Mouse (Mus musculus) megakaryocyte, adult 5-6 weeks (primary cell): Measurements from ENCODE around the gene Phpt1. TPM values are rescaled to one million over a fixed set of nuclear protein-coding genes. Genes with fewer than 3 reads are reported as not detected.

ENCODE experiments used
- ATAC-seq: 2 replicates; pipeline ENCODE4 v1.8.0; 2016; ENCODE audit warnings: mild to moderate bottlenecking, inconsistent platforms; ENCODE audit not compliant: poor library complexity, severe bottlenecking
- total RNA-seq, 2 experiments: library from RNA; stranded (forward) in 1 of 2; stranded (reverse) in 1 of 2; fragments of 153-499, 151-499 nt in 1 of 2; fragments of 221-1000, 200-1000 nt in 1 of 2; gene quantifications; 2 replicates each; pipeline versions ENCODE4 v1.2.3 to v1.2.4; 2015 to 2017

Gene Phpt1
- total RNA-seq, 2 experiments from 2014 or later: 11.8 to 15.1 TPM

- no peak for ATAC-seq
These were observed 48.3 kb downstream of the Phpt1 start for GRCm38 (mm10) chr2:25526510-25527302.

Other genes starting within 250 kb of the Phpt1 start
Only the 30 nearest of the 34 such genes appear.
- gene Uap1l1, start 209.5 kb downstream of the Phpt1 start, total RNA-seq (2015): 34.4 and 36.0 TPM in 2 replicates
- gene Uap1l1, start 209.5 kb downstream of the Phpt1 start, total RNA-seq (2017): 11.0 and 12.6 TPM in 2 replicates
- 4.9 and 5.5 TPM in 2 replicates for gene Sapcd2, start 202.9 kb downstream of the Phpt1 start, total RNA-seq (2015)
- gene Sapcd2, start 202.9 kb downstream of the Phpt1 start, total RNA-seq (2017): 3.6 and 4.6 TPM in 2 replicates
- gene Entpd2, start 179.3 kb downstream of the Phpt1 start, total RNA-seq (2015): not detected in 2 replicates
- gene Entpd2, start 179.3 kb downstream of the Phpt1 start, total RNA-seq (2017): not detected in 2 replicates
- not detected in 2 replicates for gene Npdc1, start 175.9 kb downstream of the Phpt1 start, total RNA-seq (2015)
- not detected in 2 replicates for gene Npdc1, start 175.9 kb downstream of the Phpt1 start, total RNA-seq (2017)
- 10.1 and 11.6 TPM in 2 replicates for gene Fut7, start 152.0 kb downstream of the Phpt1 start, total RNA-seq (2015)
- 20.4 and 21.5 TPM in 2 replicates for gene Fut7, start 152.0 kb downstream of the Phpt1 start, total RNA-seq (2017)
- 25.5 and 33.3 TPM in 2 replicates for gene Abca2, start 146.5 kb downstream of the Phpt1 start, total RNA-seq (2015)
- gene Abca2, start 146.5 kb downstream of the Phpt1 start, total RNA-seq (2017): 12.0 and 13.0 TPM in 2 replicates
- not detected in 2 replicates for gene Clic3, start 118.4 kb downstream of the Phpt1 start, total RNA-seq (2015)
- not detected in 2 replicates for gene Clic3, start 118.4 kb downstream of the Phpt1 start, total RNA-seq (2017)
- 36.3 and 36.5 TPM in 2 replicates for gene Paxx, start 114.1 kb downstream of the Phpt1 start, total RNA-seq (2015)
- gene Paxx, start 114.1 kb downstream of the Phpt1 start, total RNA-seq (2017): 25.7 and 29.6 TPM in 2 replicates
- not detected in 2 replicates for gene Ptgds, start 105.2 kb downstream of the Phpt1 start, total RNA-seq (2015)
- not detected in 2 replicates for gene Ptgds, start 105.2 kb downstream of the Phpt1 start, total RNA-seq (2017)
- not detected in 2 replicates for gene Lcn12, start 81.3 kb downstream of the Phpt1 start, total RNA-seq (2015)
- not detected in 2 replicates for gene Lcn12, start 81.3 kb downstream of the Phpt1 start, total RNA-seq (2017)
- 23.4 and 32.3 TPM in 2 replicates for gene Fbxw5, start 74.5 kb downstream of the Phpt1 start, total RNA-seq (2015)
- 15.5 and 19.8 TPM in 2 replicates for gene Fbxw5, start 74.5 kb downstream of the Phpt1 start, total RNA-seq (2017)
- gene C8g, start 73.5 kb downstream of the Phpt1 start, total RNA-seq (2015): 0.18 and 2.1 TPM in 2 replicates
- gene C8g, start 73.5 kb downstream of the Phpt1 start, total RNA-seq (2017): 0.44 and 1.2 TPM in 2 replicates
- 9.1 and 9.4 TPM in 2 replicates for gene Traf2, start 28.3 kb downstream of the Phpt1 start, total RNA-seq (2015)
- gene Traf2, start 28.3 kb downstream of the Phpt1 start, total RNA-seq (2017): 12.6 and 15.3 TPM in 2 replicates
- 155 and 171 TPM in 2 replicates for gene Edf1, start 17.4 kb downstream of the Phpt1 start, total RNA-seq (2015)
- gene Edf1, start 17.4 kb downstream of the Phpt1 start, total RNA-seq (2017): 133 and 145 TPM in 2 replicates
- gene Mamdc4, start 379 bp downstream of the Phpt1 start, total RNA-seq (2015): 0.09 and 2.3 TPM in 2 replicates
- gene Mamdc4, start 379 bp downstream of the Phpt1 start, total RNA-seq (2017): 0.15 and 5.0 TPM in 2 replicates
- not detected in 2 replicates for gene Ajm1, start 6.5 kb upstream of the Phpt1 start, total RNA-seq (2015)
- gene Ajm1, start 6.5 kb upstream of the Phpt1 start, total RNA-seq (2017): not detected in 2 replicates
- 18.3 and 25.7 TPM in 2 replicates for gene Rabl6, start 33.3 kb upstream of the Phpt1 start, total RNA-seq (2015)
- 34.0 and 43.0 TPM in 2 replicates for gene Rabl6, start 33.3 kb upstream of the Phpt1 start, total RNA-seq (2017)
- gene Ccdc183, start 42.5 kb upstream of the Phpt1 start, total RNA-seq (2015): not detected in 2 replicates
- gene Ccdc183, start 42.5 kb upstream of the Phpt1 start, total RNA-seq (2017): not detected in 2 replicates
- 8.4 and 19.2 TPM in 2 replicates for gene Tmem141, start 46.8 kb upstream of the Phpt1 start, total RNA-seq (2015)
- 18.5 and 25.2 TPM in 2 replicates for gene Tmem141, start 46.8 kb upstream of the Phpt1 start, total RNA-seq (2017)
- gene Fcna, start 52.8 kb upstream of the Phpt1 start, total RNA-seq (2015): 1.1 and 1.9 TPM in 2 replicates
- 2.2 and 3.2 TPM in 2 replicates for gene Fcna, start 52.8 kb upstream of the Phpt1 start, total RNA-seq (2017)
- not detected in 2 replicates for gene Lcn8, start 77.9 kb upstream of the Phpt1 start, total RNA-seq (2015)
- gene Lcn8, start 77.9 kb upstream of the Phpt1 start, total RNA-seq (2017): not detected in 2 replicates
- gene Lcn5, start 82.7 kb upstream of the Phpt1 start, total RNA-seq (2015): not detected in 2 replicates
- not detected in 2 replicates for gene Lcn5, start 82.7 kb upstream of the Phpt1 start, total RNA-seq (2017)
- gene Lcn6, start 101.6 kb upstream of the Phpt1 start, total RNA-seq (2015): not detected in 2 replicates
- not detected in 2 replicates for gene Lcn6, start 101.6 kb upstream of the Phpt1 start, total RNA-seq (2017)
- not detected in 2 replicates for gene Lcn10, start 107.5 kb upstream of the Phpt1 start, total RNA-seq (2015)
- not detected in 2 replicates for gene Lcn10, start 107.5 kb upstream of the Phpt1 start, total RNA-seq (2017)
- gene Obp2a, start 124.8 kb upstream of the Phpt1 start, total RNA-seq (2015): not detected in 2 replicates
- gene Obp2a, start 124.8 kb upstream of the Phpt1 start, total RNA-seq (2017): not detected in 2 replicates
- gene Bmyc, start 131.5 kb upstream of the Phpt1 start, total RNA-seq (2015): 24.4 and 25.9 TPM in 2 replicates
- gene Bmyc, start 131.5 kb upstream of the Phpt1 start, total RNA-seq (2017): 7.6 and 9.3 TPM in 2 replicates
- not detected in 2 replicates for gene Obp2b, start 161.8 kb upstream of the Phpt1 start, total RNA-seq (2015)
- not detected in 2 replicates for gene Obp2b, start 161.8 kb upstream of the Phpt1 start, total RNA-seq (2017)
- not detected in 2 replicates for gene Lcn3, start 190.3 kb upstream of the Phpt1 start, total RNA-seq (2015)
- not detected in 2 replicates for gene Lcn3, start 190.3 kb upstream of the Phpt1 start, total RNA-seq (2017)
- gene Lcn11, start 201.8 kb upstream of the Phpt1 start, total RNA-seq (2015): not detected in 2 replicates
- gene Lcn11, start 201.8 kb upstream of the Phpt1 start, total RNA-seq (2017): not detected in 2 replicates
- gene Gm13539, start 207.0 kb upstream of the Phpt1 start, total RNA-seq (2015): not detected in 2 replicates
- not detected in 2 replicates for gene Gm13539, start 207.0 kb upstream of the Phpt1 start, total RNA-seq (2017)